Mouse (Mus musculus) CD4-positive, CD25-positive, alpha-beta regulatory T cell, adult 4 months (primary cell): ENCODE measurements around the gene Cul9. TPM values are rescaled to one million over a fixed set of nuclear protein-coding genes. Genes with fewer than 3 reads are reported as not detected.
"Not testable (repeated sequence)": the region's sequence is repeated elsewhere in the genome, so short reads cannot be mapped to it uniquely, and the experiment has no call there.

Experiments used
- ATAC-seq: one replicate; pipeline ENCODE4 v1.8.0; 2017
- polyA plus RNA-seq, 2 experiments: library from polyadenylated mRNA; unstranded; fragments of 100-300 nt; shearing (Covaris generic); gene quantifications; one replicate each; pipeline ENCODE4 v1.2.1; 2017

Gene Cul9
- 1 to 10 TPM; 4.2 to 5.6 TPM for polyA plus RNA-seq

DNA sequence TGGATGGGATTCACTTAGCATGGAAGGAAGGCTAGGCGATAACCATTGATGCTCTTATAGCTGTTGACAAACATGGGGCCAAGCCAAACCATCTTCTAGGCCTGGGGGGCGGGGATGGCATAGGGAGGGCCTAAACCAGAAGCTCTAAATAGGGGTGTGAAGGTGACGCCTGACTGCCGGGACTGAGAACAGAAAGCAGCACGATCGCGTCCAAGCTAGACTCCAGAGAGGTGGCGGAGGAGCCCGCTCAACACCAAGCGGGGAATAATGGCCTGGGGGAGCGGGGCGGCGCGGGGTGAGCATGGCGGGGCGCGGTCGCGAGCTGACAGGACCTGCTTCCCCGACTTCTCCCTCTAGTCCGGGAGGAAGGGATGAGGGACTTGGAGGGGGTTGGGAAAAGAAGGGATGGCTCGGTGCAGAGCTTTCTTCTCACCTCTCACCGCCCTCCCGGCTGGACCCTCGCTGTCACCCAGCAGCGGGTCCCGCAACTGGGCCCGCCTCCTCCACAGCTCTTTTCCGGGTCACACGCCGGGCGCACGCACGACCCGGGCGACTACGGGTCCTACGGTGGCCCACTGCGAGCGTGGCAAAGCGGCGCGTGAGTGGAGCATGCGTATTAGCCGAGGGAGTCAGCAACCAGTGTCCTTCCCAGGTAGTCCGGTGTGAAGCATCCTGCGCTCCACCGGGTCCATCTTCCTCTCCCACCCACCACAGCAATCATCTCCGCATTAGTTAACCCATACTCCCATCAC is at the start of gene Cul9:
Cul9 (minus strand) TSS at position 576 of the 752 bp plus-strand sequence.
- ATAC-seq, result peak; percentile 68

- no peak for ATAC-seq
Observed at GRCm38 (mm10) chr17:46595336-46595735, 49.1 kb upstream of the Cul9 start.

- no peak for ATAC-seq
Observed at GRCm38 (mm10) chr17:46594606-46595005, 48.4 kb upstream of the Cul9 start.

DNA sequence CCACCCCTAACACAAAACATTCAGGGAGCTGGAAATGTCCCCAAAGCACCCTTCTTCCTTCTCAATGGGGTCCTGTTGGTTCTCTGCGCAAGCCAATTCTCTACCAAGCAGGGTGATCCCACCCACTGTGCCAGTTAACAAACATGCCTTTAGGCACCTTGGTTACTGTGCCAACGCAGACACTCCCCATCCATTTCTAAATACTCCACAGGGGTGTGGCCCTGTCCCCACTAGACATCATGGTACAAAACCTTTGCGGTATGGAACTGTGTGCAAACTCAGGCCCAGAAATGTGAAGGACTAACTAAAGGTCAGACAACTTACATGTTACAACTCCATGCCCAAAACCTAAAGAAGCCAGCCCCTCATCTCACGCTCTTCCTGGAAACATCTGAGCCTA is 46.9 kb upstream of the Cul9 start:
- no peak for ATAC-seq

DNA sequence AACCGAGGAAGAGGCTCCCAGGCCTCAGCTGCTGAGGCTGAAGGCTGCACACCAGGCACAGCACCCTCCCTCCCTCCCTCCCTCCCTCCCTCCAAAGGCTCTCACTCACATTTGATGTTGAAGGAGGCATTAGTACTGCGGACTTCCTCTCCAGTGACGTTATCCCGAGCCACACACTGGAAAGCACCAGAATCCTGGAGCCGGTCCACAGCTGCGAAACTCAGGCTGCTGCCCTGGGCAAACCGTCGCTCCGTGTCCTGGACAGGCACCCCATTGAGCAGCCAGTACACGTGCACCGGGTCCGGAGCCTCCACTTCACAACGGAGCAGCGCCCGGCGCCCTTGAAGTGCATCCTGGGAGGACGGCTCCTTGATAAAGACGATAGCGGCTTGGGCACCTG is 45.2 kb upstream of the Cul9 start:
- no peak for ATAC-seq

- no peak for ATAC-seq
Observed at GRCm38 (mm10) chr17:46590439-46590838, 44.3 kb upstream of the Cul9 start.

- no peak for ATAC-seq
Observed at GRCm38 (mm10) chr17:46589635-46590314, 43.6 kb upstream of the Cul9 start.

GRCm38 (mm10) chr17:46588913-46589312 is 42.7 kb upstream of the Cul9 start:
- no peak for ATAC-seq

- no peak for ATAC-seq
Observed at GRCm38 (mm10) chr17:46588173-46588572, 42.0 kb upstream of the Cul9 start.

DNA sequence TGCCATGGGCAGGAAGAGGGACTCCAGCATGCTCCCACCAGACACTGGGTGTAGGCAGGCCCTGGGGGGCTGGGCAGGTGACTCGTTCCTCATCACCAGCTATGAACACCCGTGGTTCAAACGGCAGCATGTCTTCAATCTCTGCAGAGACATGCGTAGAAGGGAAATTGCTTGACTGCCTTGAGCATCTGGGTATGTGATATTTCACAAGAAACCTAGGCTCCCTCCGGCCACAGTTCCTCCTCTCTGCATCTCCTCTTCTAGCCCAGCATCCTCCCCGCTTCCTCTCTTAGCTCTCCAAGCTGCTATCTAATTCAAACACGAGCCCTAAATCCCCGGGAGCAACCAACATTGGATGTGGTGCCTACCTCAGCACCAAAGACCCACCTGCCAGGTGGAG is 40.1 kb upstream of the Cul9 start:
- ATAC-seq, result no peak

GRCm38 (mm10) chr17:46578650-46579049 is 32.5 kb upstream of the Cul9 start:
- no peak for ATAC-seq

GRCm38 (mm10) chr17:46576070-46576469 is 29.9 kb upstream of the Cul9 start:
- ATAC-seq, result no peak

DNA sequence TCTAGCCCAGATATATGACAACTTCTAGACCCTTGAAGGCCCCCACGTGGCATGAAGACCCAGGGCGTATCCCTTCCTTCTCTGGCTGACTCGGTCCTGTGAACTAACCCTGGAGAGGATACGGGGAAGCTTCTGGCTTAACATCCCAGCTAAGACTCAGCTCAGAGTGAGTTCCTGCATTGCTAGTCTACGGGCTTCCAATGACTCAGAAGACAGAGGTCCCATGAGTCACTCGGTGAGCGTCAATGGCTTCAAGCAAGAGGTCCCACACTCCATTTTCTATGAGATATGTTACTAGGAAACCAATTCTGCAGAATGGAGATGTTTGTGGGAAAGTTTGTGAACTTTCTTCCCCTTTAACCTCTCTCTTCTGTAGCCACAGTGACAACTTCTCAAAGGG is 28.3 kb upstream of the Cul9 start:
- ATAC-seq, result no peak

- no peak for ATAC-seq
Observed at GRCm38 (mm10) chr17:46571005-46571404, 24.8 kb upstream of the Cul9 start.

DNA sequence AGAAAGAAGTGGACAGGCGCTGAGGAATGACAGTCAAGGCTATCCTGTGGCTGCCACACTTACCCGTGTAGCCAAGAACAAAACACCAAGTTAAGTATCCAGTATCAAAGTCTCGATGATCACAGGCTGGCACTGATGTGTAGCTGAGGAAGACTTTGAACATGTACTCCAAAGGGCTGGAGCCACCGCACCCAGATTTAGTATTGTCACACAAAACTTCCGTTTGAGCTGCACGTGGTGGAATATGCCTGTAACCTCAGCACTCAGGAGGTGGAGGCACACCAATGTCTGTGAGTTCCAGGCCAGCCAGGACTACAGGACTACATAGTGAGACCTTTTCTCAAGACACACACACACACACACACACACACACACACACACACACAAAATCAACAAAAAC is 13.0 kb upstream of the Cul9 start:
- no peak for ATAC-seq

DNA sequence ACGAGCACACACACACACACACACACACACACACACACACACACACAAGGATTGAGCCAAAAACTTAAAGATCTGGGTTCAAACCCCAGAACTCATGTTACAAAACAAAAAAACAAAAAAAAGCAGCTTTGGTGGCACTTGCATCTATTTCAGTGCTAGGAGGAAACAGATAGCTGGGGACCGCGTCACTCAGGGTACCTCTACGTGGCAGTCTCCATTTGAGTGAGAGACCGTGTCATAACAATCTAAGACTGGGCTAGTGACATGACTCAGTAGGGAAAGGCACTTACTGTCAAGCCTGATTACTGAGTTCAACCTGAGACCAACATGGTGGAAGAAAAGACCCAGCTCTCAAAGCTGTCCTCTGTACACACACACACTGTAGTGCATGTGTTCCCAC is 12.0 kb upstream of the Cul9 start:
- ATAC-seq, result no peak

DNA sequence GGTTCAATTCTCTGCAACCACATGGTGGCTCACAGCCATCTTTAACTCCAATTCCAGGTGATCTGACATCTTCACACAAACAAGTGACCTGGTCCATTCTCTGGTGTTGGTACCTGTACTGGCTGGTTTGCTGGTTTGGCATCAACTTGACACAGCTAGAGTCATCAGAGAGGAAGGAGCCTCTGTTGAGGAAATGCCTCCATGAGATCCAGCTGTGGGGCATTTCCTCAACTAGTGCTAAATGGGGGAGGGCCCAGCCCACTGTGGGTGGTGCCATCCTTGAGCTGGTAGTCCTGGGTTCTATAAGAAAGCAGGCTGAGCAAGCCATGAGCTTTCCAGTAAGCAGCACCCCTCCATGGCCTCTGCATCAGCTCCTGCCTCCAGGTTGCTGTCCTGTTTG is 11.1 kb upstream of the Cul9 start:
- not testable (repeated sequence) for ATAC-seq

DNA sequence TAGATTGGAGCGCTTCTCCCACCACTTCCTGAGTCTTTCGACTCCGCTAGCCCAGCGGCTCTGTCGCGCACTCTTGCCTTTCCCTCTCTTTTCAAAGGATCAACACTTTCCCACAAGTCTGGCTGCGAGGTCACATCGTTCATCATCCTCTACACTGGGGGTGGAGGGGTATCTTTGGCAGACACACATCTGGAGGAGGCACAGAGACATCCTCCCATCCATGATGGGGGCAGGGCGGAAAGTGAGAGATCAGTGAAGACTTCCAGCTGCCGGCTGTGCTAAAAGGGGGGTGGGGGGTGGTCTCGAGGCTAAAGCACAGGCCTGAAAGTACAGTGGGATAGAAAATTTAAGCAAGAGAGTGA is 10.4 kb upstream of the Cul9 start:
- ATAC-seq, result peak; percentile 17

DNA sequence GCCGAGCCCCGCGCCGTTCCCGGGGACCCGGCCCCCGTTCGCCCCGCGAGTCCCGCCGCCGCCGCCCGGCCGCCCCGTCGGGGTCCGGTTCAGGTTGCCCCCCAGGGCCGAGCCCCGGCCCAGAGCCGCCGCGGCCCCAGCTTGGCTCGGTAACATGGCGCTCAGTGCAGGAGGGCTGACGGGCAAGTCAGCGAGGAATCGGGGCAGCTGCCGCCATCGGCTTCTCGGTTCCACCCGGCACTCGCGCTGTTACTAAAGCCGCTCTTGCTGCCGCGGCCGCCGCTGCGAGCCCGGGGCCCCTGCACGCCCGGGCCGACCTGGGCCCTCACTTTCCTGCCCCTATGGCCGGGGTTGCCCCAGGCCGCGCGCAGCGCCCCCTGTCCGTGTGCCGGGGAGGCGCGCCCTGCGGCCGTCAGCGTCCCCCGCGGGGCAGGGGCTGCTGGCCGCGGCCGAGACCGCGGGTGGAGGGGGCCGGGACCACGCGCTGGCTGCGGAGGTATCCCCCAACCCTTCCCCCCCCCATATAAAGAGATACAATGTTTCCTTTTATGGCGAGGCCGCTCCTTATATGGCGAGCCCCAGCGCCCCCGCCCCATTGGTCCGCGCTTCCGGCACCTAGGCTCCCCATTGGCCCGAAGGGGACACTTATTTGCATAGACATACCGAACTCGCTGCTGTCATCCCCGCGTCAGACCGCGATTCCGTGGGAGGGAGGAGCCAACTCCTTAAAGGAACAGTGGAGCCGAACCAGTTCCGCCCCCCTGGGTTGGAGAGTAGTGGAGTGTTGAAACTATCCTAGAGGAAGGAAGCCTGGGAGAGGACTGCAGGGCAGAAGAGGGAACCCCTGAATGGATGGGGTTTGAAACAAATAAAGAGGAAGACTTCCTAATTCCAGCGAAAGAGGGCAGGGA is 9.7 kb upstream of the Cul9 start, which contains the start of gene Srf:
Srf (minus strand) TSS at position 503 of the 911 bp plus-strand sequence.
- ATAC-seq, result peak; percentile 96

DNA sequence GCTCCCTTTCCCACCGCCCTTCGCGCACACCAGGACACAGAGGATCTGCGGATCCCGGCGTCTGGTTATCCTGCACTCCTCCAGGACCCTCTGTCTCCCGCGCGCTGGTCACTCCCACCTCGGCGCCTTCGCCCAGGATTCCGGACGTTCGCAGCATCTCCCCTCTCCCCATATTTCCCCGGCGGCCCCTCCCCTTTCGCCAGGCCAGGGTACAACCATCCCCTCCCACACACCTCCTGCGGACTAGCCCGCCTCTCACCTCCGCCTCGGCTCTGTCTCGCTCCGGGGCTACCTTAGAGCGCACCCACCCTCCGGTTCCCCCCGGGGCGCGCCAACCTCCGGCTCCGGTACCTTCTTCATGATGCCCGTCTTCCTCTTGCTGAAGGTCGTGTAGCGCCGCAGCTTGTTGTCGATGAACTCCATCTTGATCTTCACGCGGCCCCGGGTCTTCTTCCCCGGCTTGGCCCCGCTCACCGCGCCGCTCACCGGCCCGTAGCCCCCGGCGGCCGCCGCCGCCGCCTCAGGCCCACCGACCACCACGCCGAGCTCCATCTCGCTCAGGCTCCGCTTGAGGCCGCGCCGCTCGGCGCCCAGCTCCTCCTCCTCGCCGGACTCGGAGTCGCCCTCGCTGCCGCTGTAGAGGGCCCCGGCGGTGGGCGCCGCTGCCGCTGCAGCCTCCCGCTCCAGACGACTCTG is 8.9 kb upstream of the Cul9 start:
- ATAC-seq, result no peak

DNA sequence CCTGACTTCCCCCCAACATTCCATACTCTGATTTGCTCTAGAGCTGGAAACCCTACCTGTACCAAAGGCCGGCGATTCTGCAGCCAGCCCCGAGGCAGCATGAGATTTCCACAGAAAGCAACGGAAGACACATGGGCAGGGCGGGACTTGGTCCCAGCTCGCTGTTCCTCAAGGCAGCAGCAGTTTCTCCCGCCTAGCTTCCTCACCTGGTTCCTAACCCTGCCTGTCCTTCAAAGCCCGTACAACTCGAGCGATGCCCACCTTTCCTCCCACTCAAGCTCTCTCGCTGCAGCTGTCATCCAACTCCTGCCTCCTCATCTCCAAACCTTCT is 8.4 kb upstream of the Cul9 start:
- ATAC-seq, result no peak

DNA sequence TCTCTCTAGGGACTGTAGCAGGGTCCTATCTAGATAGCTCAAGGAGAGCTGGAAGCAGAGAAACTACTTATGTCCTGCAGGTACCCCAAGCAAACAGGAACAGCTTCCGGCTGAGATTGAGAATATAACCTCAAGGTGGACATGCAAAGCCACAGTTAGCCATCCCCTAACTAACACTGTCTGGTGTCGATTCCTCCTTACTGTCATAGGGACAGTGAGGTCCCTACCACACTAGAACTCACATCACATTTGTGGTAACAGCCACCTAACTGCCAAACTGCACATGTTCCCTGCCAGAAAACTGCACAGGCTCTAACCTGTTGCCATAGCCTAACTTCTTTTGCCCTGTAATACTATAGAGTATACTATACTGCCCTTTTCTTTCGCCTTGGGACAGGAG is 7.7 kb upstream of the Cul9 start:
- no peak for ATAC-seq

DNA sequence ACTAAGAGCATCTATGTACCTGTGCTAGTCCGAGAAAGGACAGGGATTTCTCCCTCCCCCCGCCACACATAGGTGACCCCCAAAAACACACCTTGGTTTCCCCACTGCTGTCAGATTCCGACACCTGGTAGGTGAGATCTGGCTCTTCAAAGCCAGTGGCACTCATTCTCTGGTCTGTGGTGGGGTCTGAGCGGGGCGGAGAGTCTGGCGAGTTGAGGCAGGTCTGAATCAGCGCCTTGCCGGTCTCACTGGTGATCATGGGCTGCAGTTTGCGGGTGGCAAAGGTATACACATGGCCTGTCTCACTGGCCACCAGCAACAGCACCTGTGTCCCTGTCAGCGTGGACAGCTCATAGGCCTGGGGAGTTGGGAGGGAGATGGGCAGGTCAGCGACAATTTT is 7.3 kb upstream of the Cul9 start:
- ATAC-seq, result no peak
